Mouse (Mus musculus) cerebellum, postnatal 36 days (tissue): ENCODE measurements around the gene Id2.

Source experiments
- DNase-seq, 2 experiments: peaks; one replicate each; pipeline ENCODE4 v3.0.0; 2021 to 2022; ENCODE audit warnings: mixed read lengths in 2 of 2

Gene Id2

DNA sequence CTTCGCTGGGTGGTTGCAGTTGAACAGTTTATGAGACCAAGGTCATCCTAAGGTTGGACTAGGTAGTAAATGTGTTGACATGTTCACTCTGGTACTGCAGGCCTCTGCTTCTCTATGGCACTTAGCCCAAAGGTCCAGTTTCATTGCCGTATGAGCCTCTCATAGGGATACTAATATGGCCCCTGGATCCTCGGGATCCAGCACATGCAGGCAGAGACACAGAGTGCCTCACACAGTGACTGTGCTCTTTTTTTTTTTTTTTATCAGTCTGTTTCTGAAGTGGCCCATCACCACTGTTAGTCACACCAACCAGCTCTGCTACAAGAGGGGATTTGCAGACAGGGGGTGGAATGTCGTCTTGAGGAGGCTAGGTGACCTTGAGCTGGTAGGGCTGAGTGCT, 23.6 kb downstream of the Id2 start:
- DNase-seq: no peak

GRCm38 (mm10) chr12:25062264-25062663, 34.7 kb downstream of the Id2 start:
- DNase-seq: no peak

- no peak for DNase-seq
Measured at GRCm38 (mm10) chr12:25060901-25061300, 36.0 kb downstream of the Id2 start.

DNA sequence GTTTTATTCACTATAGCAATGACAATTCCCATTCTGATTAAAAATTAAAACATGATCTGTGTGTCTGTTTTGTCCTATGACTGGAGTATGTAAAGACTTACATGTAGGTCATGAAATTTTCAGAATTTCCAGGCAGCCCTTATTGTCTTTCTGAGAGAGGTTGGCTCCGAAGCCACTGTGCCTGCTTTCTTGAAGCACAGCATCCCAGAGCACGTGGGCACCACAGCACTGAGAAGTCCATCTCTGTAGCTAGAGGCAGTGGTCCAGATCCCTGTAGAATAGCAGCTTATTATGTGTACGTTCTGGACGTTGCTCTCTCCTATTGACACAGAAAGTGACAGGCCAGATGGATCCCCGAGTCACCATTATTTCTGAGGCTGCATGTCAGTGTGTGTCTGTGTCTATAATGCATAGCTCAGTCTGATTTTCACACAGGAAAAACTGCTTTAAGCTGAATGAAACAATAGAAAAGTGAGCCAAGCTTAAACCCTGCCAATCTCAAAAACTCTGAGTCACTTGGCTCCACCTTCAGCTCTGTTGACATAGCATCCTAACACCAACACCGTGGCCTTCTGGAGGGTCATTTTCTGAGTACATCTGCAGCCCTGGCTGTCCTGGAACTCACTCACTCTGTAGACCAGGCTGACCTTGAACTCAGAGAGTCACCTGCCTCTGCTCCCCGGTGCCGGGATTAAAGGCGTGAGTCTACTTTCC, 37.3 kb downstream of the Id2 start:
- DNase-seq: no peak

- DNase-seq: no peak
Measured at GRCm38 (mm10) chr12:25054963-25055362, 42.0 kb downstream of the Id2 start.

DNA sequence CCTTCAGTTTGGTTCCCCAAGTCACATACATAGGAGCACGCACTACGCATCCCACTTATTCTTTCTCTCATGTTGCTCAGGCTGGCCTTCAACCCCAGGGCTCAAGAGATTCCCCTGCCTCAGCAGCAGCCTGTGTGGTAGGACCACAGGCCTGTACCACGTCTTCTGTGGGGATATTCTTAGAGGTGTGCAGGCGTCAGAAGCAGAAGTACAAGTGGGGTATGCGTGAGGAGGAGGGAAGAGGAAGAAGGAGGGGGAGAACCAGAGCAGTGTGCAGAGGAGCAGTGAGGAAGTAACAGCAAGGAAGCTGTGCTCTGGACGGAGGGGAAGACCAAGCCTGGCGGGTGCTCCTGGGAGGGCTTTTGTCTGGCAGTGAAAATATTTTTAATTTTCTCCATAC, 42.4 kb downstream of the Id2 start:
- no peak for DNase-seq

- no peak for DNase-seq
Measured at GRCm38 (mm10) chr12:25049253-25049652, 47.7 kb downstream of the Id2 start.

- DNase-seq: no peak
Measured at GRCm38 (mm10) chr12:25044579-25044978, 52.4 kb downstream of the Id2 start.

- DNase-seq: no peak
Measured at GRCm38 (mm10) chr12:25044056-25044455, 52.9 kb downstream of the Id2 start.
